Mouse (Mus musculus): Measurements from ENCODE around the gene Oosp2.

Gene Oosp2

GRCm38 (mm10) chr19:11604603-11605002 is 55.8 kb downstream of the Oosp2 start, which contains the start of gene Ms4a6d:
Ms4a6d (minus strand) TSS chr19:11604849.
- no peak for DNase-seq (ENCODE audit: extremely low read depth, low read depth)

GRCm38 (mm10) chr19:11602026-11602425 is 58.3 kb downstream of the Oosp2 start:
- DNase-seq (ENCODE audit: extremely low read depth, low read depth) = no peak

GRCm38 (mm10) chr19:11601349-11601748 is 59.0 kb downstream of the Oosp2 start:
- no peak for DNase-seq (ENCODE audit: extremely low read depth, low read depth)
